Mouse (Mus musculus): ENCODE measurements at regions not wholly inside any gene's neighbourhood (a gene's known extent, or its start where the extent isn't known, plus 50 kb on each side); places are given as distances from the start of the nearest gene placed in this dataset.
A peak's percentile ranks its signal among the peaks of the same experiment; 100 is the strongest.
"Not testable (repeated sequence)": the region's sequence is repeated elsewhere in the genome, so short reads cannot be mapped to it uniquely, and the experiment has no call there.

GRCm38 (mm10) chr4:4556126-4556525, 237.0 kb downstream of the Impad1 start:
- peak in 1 of 2 experiments; percentile 3 for DNase-seq (ENCODE audit: low spot score in 2 of 2)

DNA sequence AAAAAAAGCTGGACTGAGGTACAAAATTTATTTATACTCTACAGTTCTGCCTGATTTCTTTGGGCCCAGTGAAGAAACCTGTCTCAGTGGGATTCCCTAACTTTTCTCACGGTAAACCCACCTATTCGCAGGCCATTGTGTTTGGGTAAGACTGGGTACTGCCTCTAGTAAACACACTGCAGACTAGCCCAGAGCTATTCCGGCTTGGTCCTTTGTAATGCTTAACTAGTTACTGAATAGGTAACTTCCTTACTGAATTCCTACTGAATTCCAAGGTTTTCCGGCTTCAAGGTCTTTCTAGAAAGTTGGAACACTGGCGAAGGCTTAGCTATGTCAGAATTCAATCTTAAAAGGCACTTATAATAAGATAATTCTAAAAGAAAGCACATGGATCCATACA, 242.9 kb downstream of the Impad1 start:
- DNase-seq (ENCODE audit: low spot score in 2 of 2) = no peak

DNA sequence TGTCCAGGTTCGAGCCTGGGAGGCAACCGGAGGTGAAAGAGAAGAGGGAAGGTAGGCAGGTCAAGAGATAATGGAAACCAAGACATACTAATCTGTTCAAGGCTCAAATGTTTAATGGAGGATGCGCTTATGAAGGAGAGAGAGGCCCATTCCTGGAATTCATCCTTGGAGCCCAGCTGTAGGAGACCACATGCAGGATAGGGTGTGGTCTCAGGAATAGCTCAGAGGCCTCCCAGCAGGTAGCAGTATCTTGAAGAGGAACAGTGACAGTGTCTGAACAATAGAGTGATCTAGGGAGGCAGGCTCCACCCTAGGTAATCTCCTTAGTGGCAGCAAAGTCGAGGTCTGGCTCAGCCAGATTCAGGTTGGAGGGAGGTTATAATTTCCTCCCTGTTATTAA, 243.3 kb downstream of the Impad1 start:
- DNase-seq (ENCODE audit: low spot score in 2 of 2) = no peak

DNA sequence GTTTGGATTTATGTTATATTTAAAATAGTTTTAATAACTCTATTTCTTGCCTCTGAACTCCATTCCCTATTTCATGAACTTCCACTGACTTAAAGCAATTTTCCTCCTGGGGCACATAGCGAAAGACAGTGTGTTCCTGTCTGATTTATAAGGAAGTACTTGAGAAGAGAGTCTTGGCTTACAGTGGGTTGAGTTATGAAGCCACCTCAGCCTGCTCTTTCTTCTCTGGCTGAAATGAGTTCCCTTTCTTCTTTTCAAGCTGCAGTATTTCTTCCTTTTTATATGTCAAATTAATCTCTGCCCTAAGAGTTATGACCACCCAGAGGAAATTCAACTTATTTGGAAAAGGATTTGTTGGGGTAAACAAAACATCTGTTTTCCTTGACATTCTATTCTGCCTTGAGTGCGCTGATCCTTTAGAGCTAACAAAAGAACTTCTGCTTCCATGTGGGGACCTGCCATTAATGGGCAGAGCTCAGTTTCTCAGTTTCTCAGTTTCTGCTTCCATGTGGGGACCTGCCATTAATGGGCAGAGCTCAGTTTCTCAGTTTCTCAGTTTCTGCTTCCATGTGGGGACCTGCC, 255.9 kb downstream of the Impad1 start:
- DNase-seq (ENCODE audit: low spot score in 2 of 2) = no peak

- DNase-seq (ENCODE audit: low spot score in 2 of 2) = no peak
Measured at GRCm38 (mm10) chr4:4532196-4532595, 261.0 kb downstream of the Impad1 start.

- no peak for DNase-seq (ENCODE audit: low spot score in 2 of 2)
Measured at GRCm38 (mm10) chr4:4528311-4528710, 264.8 kb downstream of the Impad1 start.

DNA sequence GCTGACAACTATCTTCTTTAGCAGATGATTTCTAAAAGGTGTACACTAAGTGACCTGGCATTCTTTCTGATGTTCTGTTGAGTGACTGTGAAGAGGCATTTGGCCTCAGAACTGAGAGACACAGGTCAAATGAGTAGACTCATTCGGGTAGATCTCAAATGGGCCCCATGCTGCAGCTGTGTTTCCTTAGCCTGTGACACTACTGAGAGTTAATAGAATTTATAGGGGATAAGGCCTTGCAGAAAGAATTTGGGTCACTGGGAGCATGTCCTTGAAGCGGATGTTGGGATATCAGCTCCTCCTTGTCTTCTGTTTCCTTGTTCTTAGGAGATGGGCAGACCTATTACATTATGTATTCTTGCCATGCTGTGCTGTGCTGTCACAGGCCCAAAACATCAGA, 271.4 kb downstream of the Impad1 start:
- DNase-seq (ENCODE audit: low spot score in 2 of 2) = no peak

DNA sequence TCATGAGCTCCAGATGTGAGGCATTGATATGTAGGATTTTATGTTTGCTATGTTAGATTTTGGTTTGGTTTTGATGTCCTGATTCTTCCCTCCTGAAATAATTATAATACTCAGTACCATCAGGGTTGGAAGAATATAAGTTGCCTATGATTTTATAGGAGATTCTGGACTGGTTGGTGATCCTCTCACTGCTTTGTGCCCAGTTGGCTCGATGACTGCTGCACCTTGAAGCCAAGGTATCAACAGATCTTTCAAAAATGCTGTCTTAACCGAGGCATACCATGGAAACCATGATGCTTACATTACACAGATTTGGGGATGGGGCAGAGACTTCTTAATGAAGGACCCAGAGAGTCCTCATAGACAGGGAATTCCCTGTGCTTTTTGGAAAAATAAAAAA, 274.4 kb downstream of the Impad1 start:
- no peak for DNase-seq (ENCODE audit: low spot score in 2 of 2)

- DNase-seq (ENCODE audit: low spot score in 2 of 2) = no peak
Measured at GRCm38 (mm10) chr4:4513351-4513750, 279.8 kb downstream of the Impad1 start.

DNA sequence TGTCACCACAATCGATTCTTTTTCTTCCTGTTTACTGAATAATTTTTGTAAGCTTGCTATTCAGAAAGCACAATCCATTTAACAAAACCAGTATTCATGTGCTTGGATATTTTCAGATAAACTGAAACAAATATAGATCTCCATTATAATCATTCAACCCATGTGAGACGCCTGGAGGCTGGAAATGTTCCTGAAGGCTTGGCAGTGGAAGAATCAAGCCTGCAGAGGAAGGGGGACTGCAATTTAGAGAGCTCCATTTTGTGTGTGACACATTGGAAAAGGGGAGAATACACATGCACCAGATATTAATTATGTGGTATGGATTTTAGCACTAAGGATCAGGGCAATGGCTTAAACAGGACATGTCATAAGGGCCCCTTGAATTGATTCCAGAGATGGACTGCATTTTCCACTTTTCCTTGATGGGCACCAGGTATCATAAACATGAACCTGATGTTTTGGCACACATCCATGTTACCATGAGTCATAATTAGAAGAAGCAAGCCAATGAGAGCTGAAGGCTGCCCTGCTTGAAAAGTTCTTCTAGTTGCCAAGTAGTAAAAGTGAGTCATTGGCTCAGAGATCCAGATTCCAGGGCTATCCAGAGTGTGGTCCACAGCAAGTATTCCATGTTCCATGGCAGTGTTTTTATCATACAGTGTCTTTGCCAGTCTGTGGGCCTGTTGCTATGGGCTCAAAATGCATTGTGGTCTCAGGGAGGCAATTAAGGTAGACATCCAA, 282.8 kb downstream of the Impad1 start:
- DNase-seq (ENCODE audit: low spot score in 2 of 2) = no peak

- no peak for DNase-seq (ENCODE audit: low spot score in 2 of 2)
Measured at GRCm38 (mm10) chr4:4509296-4509695, 283.9 kb downstream of the Impad1 start.

GRCm38 (mm10) chr4:4497199-4497598, 296.0 kb downstream of the Impad1 start:
- no peak for DNase-seq (ENCODE audit: low spot score in 2 of 2)

DNA sequence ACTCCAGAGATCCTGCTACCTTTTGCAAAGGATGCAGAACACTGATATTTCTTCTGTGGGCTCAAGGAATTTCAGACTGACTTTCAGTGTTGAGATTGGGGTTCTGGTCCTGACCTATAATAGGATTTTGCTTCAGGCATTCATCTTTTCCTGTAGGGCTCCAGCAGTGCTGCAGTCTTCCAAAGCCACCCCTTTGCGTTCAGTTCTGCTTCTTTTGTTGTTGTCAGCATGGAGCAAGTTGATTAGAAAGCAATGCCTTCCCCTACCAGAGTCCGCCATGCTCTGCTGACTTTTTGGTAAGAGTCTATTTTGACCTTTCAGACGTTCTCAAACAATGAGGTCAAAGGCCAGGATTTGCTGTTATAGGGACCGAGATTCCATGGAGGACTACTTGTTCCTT, 297.0 kb downstream of the Impad1 start:
- DNase-seq (ENCODE audit: low spot score in 2 of 2) = no peak

DNA sequence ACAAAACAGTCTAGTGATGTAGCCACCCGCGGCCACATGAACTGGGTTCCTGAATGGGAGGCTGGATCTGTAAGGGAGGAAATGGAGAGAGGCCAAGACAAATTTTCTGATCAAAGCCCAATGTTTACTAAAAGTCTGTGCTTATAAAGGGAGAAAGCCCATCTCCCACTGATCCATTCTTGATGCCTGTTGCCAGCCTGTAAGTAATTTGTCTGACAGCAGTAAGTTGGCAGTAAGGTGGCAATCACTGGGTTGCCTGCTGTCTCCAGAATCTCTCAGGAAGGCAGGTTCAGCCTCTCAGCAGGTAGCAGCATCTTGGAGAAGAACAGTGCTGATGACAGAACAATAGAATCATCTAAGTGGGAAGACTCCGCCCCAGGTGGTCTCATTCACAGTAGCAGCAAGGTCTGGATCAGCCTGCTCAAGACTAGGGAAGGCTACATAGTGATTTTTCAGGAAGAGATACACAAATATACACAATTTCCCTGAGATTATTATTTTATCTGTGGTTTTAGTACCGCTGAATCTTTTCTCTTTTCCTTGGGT, 327.9 kb downstream of the Impad1 start:
- DNase-seq (ENCODE audit: low spot score in 2 of 2) = no peak

GRCm38 (mm10) chr4:4464130-4464700, 328.9 kb downstream of the Impad1 start:
- DNase-seq (ENCODE audit: low spot score in 2 of 2) = no peak

DNA sequence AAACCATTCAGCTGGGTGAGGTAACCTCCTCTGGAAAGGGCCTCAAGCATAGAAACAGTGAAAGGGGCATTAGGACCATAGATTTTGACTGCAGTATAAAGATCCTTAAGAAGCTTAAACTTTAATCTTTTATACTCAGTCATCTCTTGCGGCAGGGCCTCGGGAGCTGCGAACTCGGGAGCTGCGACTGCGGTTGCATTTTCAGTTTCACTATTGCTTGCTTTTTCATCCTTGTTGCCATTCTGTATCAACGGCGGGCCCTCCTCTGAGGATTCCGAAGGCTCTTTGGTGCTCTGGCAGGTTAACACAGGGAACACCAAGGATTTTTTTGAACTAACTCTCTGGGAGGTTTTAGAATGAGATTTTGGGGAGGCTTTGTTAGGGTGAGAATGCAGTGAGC, 333.9 kb downstream of the Impad1 start:
- DNase-seq (ENCODE audit: low spot score in 2 of 2) = no peak

DNA sequence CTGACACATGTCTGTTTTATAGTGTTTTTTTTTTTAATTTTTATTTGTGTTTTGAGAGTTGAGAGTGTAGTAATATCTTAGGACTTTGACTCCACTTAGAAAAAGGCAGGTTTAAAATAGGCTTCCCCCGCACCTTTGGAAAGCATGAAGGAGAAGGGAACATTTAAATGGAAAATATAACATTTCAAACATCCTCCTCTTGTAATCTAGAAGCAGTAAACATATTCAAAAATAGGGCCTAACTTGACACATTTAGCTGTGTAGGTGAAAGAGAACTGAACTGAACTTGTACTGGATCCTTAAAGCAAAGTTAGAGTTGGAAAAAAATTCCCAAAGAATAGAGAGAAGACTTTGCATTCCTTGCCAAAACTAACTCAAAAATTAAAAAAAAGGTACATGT, 343.1 kb downstream of the Impad1 start:
- no peak for DNase-seq (ENCODE audit: low spot score in 2 of 2)

DNA sequence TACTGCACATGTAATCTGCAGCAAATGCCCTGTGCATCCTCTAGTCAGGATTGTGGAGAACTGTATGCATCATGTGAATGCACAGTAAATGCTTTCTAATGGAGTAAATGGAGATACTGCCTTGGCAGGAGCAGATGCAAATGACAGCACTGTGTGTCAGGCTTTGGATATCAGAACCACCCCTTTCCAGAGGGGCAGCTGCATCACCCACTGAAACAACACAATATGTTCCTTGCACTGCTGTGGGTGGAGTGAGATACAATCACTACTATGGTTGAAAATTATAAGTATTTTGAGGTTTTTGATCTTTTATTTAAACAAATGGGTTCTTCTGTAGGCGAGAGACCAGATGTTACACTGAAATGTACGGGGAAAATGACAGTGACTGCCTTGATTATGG, 350.5 kb downstream of the Impad1 start:
- peak; percentile 16 to 23 for DNase-seq (ENCODE audit: low spot score in 2 of 2)

- DNase-seq (ENCODE audit: low spot score in 2 of 2) = no peak
Measured at GRCm38 (mm10) chr4:4437559-4437958, 355.6 kb downstream of the Impad1 start.

GRCm38 (mm10) chr4:4424526-4424925, 347.2 kb upstream of the Sdr16c6 start:
- DNase-seq (ENCODE audit: low spot score in 2 of 2) = not testable (repeated sequence)

DNA sequence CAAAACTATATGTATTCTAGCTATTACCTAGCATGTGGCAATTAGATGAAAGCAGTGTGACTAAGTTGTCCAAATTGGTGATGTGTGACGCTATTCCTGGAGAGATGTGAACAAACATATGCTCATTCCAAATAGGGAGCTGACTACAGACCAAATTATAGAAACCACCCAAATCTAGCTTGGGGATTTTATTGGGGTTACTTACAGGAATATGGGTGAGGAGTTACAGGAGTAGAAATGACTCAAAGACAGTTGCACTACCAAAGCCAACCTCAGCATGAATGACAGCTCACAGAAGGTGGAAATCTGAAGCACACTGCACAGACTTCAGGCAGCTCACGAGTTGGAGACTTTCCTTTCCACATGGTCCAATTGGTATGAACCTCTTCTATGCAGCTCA, 326.5 kb upstream of the Sdr16c6 start:
- peak in 1 of 2 experiments; percentile 5 for DNase-seq (ENCODE audit: low spot score in 2 of 2)

- DNase-seq (ENCODE audit: low spot score in 2 of 2) = peak; percentile 12 to 73
Measured at GRCm38 (mm10) chr4:4397410-4397809, 320.1 kb upstream of the Sdr16c6 start.

GRCm38 (mm10) chr4:4380024-4380590, 302.8 kb upstream of the Sdr16c6 start:
- no peak for DNase-seq (ENCODE audit: low spot score in 2 of 2)
